Mouse (Mus musculus): ENCODE measurements around the gene Colca2.
A peak's percentile ranks its signal among the peaks of the same experiment; 100 is the strongest.

Colca2 gene

GRCm38 (mm10) chr9:51271073-51271472, 7.3 kb downstream of the Colca2 start:
- DNase-seq = peak; percentile 31

- no peak for DNase-seq
Measured at GRCm38 (mm10) chr9:51268852-51269251, 9.5 kb downstream of the Colca2 start.

- DNase-seq = no peak
Measured at GRCm38 (mm10) chr9:51258426-51258825, 19.9 kb downstream of the Colca2 start.

- no peak for DNase-seq
Measured at GRCm38 (mm10) chr9:51256780-51257502, 21.4 kb downstream of the Colca2 start.

GRCm38 (mm10) chr9:51238741-51239385, 39.5 kb downstream of the Colca2 start:
- no peak for DNase-seq

GRCm38 (mm10) chr9:51232163-51232562, 46.2 kb downstream of the Colca2 start:
- DNase-seq = no peak

- no peak for DNase-seq
Measured at GRCm38 (mm10) chr9:51230701-51231389, 47.5 kb downstream of the Colca2 start.

GRCm38 (mm10) chr9:51225636-51226166, 52.7 kb downstream of the Colca2 start:
- DNase-seq = no peak
